Mouse (Mus musculus) G1E (cell line): ENCODE data around the gene Tnfrsf1b. TPM values are rescaled to one million over a fixed set of nuclear protein-coding genes. Genes with fewer than 3 reads are reported as not detected.

ENCODE experiments used
- ATAC-seq: 2 replicates; pipeline ENCODE4 v1.8.0; 2016; ENCODE audit warnings: mild to moderate bottlenecking; ENCODE audit not compliant: insufficient number of reproducible peaks, poor library complexity, low FRiP score, severe bottlenecking; ENCODE audit errors: extremely low read depth
- DNase-seq: peaks from one replicate; pipeline ENCODE4 v3.0.0; 2012; ENCODE audit warnings: low spot score
- H3K27me3 ChIP-seq: 2 replicates; pipeline ENCODE4 v1.6.1; 2012; ENCODE audit warnings: mild to moderate bottlenecking, low read length, inconsistent platforms; ENCODE audit not compliant: insufficient read depth
- H3K36me3 ChIP-seq: replicated peaks from 2 replicates; pipeline ENCODE3; 2012; ENCODE audit warnings: mild to moderate bottlenecking, inconsistent platforms
- H3K4me1 ChIP-seq: 2 replicates; pipeline ENCODE4 v1.6.1; 2012; ENCODE audit warnings: low read depth, low read length, inconsistent platforms, mixed read lengths; ENCODE audit not compliant: insufficient read depth
- H3K4me3 ChIP-seq: 2 replicates; pipeline ENCODE4 v1.5.1; 2012; ENCODE audit warnings: low read depth, mild to moderate bottlenecking, inconsistent platforms, low read length, moderate library complexity, mixed read lengths
- H3K9me3 ChIP-seq: replicated peaks from 2 replicates; pipeline ENCODE4 v1.6.1; 2012; ENCODE audit warnings: inconsistent platforms
- CTCF ChIP-seq: IDR thresholded peaks from 2 replicates; pipeline ENCODE4 v1.5.1; 2012; ENCODE audit warnings: low read depth, low read length, inconsistent platforms, mixed read lengths
- GATA1 ChIP-seq: IDR thresholded peaks from 2 replicates; pipeline ENCODE4 v1.6.1; 2012; ENCODE audit warnings: borderline replicate concordance, low read length, inconsistent platforms, mixed read lengths
- GATA2 ChIP-seq: IDR thresholded peaks from 2 replicates; pipeline ENCODE4 v1.6.1; 2012; ENCODE audit warnings: low read depth, low read length, inconsistent platforms, borderline replicate concordance
- POLR2AphosphoS5 ChIP-seq: IDR thresholded peaks from 2 replicates; pipeline ENCODE4 v1.6.1; 2012; ENCODE audit warnings: low read depth, low read length, inconsistent platforms; ENCODE audit not compliant: insufficient replicate concordance
- TAL1 ChIP-seq: conservative IDR thresholded peaks from 2 replicates; pipeline ENCODE4 v1.6.1; 2012; ENCODE audit warnings: low read depth, low read length, inconsistent platforms, mixed read lengths
- polyA plus RNA-seq: library from polyadenylated mRNA; stranded (reverse); fragments of >175 nt; gene quantifications from 2 replicates; pipeline ENCODE4 v1.2.3, GENCODE M21; 2012
- total RNA-seq, 2 experiments: library from RNA; stranded (forward) in 1 of 2; stranded (reverse) in 1 of 2; fragments of 200-1000 nt in 1 of 2; fragments of >200 nt in 1 of 2; fragmentation: Nextera tagmentation in 1 of 2; gene quantifications; 2 replicates each; pipeline ENCODE4 v1.2.3; 2014 to 2017

Gene Tnfrsf1b
- total and polyA plus RNA-seq, 3 experiments, result not detected

- TF ChIP-seq GATA2 (no peak), POLR2AphosphoS5 (no peak), TAL1 (no peak)
- no peaks in the 10 kb centered on the region for H3K4me1 ChIP-seq
These were observed 14.1 kb upstream of the Tnfrsf1b start for GRCm38 (mm10) chr4:145260802-145261201.

GRCm38 (mm10) chr4:145257751-145258434 is 11.2 kb upstream of the Tnfrsf1b start:
- no peak overlapping the region for H3K4me3 ChIP-seq
- no peaks in the 10 kb centered on the region for H3K27me3 ChIP-seq
- H3K4me1 ChIP-seq, result no peaks in the 10 kb centered on the region
- H3K36me3 ChIP-seq, result no peaks in the 10 kb centered on the region
- peaks cover 43% of the 10 kb centered on the region for H3K9me3 ChIP-seq
- no peak for TF ChIP-seq POLR2AphosphoS5
- TF ChIP-seq GATA2, result no peak
- TF ChIP-seq GATA1, result no peak
- TF ChIP-seq TAL1, result no peak
- no peak for TF ChIP-seq CTCF
- DNase-seq (no peak), ATAC-seq (no peak)

More at GRCm38 (mm10) chr4:145260802-145261201, 14.1 kb upstream of the Tnfrsf1b start:
- no peak for DNase-seq
- no peaks in the 10 kb centered on the region for H3K36me3 ChIP-seq
- H3K9me3 ChIP-seq, result peaks cover 42% of the 10 kb centered on the region
- H3K4me3 ChIP-seq, result no peak overlapping the region
- ATAC-seq, result no peak
- H3K27me3 ChIP-seq, result no peaks in the 10 kb centered on the region

DNA sequence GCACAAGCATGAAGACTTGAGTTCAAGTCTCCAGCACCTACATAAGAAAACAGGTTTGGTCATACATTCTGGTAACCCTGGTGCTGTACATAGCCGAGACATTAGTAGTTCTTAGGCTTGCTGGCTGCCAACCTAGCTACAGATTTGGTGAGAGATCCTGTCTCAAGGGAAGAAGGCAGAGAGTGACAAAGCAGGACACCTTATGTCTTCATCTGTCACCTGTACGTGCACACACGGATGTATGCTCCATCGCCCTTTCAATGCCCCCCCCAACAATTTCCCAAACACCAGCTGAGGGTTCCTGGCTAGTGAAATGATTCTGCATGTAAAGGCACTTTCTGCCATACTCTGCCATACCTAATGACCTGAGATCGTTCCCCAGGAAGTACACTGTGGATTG is 9.5 kb upstream of the Tnfrsf1b start:
- H3K27me3 ChIP-seq, result no peaks in the 10 kb centered on the region
- no peak for DNase-seq
- no peak overlapping the region for H3K4me3 ChIP-seq
- H3K36me3 ChIP-seq, result no peaks in the 10 kb centered on the region
- peaks cover 41% of the 10 kb centered on the region for H3K9me3 ChIP-seq
- ATAC-seq, result no peak
- no peak for TF ChIP-seq GATA1
- TF ChIP-seq TAL1, result no peak
- no peak for TF ChIP-seq POLR2AphosphoS5
- TF ChIP-seq CTCF, result no peak
- no peak for TF ChIP-seq GATA2
- no peaks in the 10 kb centered on the region for H3K4me1 ChIP-seq

DNA sequence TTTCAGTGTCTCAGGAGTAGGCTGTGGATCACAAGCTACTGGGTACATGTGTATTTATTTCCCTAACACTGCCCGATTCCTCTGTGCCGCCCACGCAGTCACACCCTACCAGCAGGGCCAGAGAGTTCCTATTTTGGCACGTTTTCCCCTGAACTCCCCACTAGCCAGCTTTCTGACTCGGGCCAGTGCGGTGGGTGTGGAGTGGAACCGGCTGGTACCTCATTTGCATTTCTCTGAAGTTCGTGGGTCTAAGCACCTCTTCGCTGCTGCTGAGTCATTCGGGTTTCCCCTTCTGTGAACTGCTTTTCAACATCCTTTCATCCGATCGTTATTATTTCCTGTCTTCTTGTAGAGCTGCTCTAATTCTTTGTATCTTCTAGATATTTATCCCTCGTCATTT is 7.7 kb upstream of the Tnfrsf1b start:
- DNase-seq (no peak), ATAC-seq (no peak)
- Histone ChIP-seq H3K4me1 (no peaks in the 10 kb centered on the region), H3K9me3 (peaks cover 40% of the 10 kb centered on the region), H3K36me3 (no peaks in the 10 kb centered on the region), H3K4me3 (no peak overlapping the region), H3K27me3 (no peaks in the 10 kb centered on the region)
- TF ChIP-seq POLR2AphosphoS5 (no peak), GATA1 (no peak), TAL1 (no peak), CTCF (no peak), GATA2 (no peak)

DNA sequence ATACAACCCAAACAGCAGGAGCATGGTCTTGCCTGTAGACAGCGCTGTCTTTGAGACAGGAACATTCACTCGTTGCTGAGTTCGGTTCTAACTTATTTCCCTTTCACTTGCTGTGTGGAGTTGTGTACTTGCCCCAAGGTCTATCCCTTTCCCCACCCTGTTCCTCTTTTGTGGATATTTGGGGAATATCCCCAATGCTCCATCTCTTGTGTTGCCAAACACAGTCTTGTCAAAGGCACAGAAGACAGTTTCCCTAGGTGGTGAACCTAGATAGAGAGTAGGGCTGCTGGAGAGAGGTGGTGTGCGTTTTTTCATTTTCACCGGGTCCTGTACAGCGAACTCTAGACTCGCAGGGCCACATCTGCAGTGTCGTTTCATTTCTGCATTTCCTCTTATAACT is 5.9 kb upstream of the Tnfrsf1b start:
- Histone ChIP-seq H3K27me3 (no peaks in the 10 kb centered on the region), H3K9me3 (peaks cover 31% of the 10 kb centered on the region), H3K36me3 (no peaks in the 10 kb centered on the region), H3K4me3 (no peak overlapping the region), H3K4me1 (no peaks in the 10 kb centered on the region)
- DNase-seq (no peak), ATAC-seq (no peak)
- TF ChIP-seq CTCF (no peak), POLR2AphosphoS5 (no peak), TAL1 (no peak), GATA2 (no peak), GATA1 (no peak)

- Histone ChIP-seq H3K4me3 (no peak overlapping the region), H3K9me3 (peaks cover 35% of the 10 kb centered on the region), H3K4me1 (no peaks in the 10 kb centered on the region), H3K27me3 (no peaks in the 10 kb centered on the region), H3K36me3 (no peaks in the 10 kb centered on the region)
- TF ChIP-seq GATA2, result no peak
- TF ChIP-seq POLR2AphosphoS5, result no peak
- TF ChIP-seq CTCF, result no peak
- no peak for TF ChIP-seq TAL1
- TF ChIP-seq GATA1, result no peak
- DNase-seq (no peak), ATAC-seq (no peak)
These were observed 4.9 kb upstream of the Tnfrsf1b start for GRCm38 (mm10) chr4:145251546-145251945.
